Mouse (Mus musculus) G1E (cell line): ENCODE data around the gene Mlh1. TPM values are rescaled to one million over a fixed set of nuclear protein-coding genes. Genes with fewer than 3 reads are reported as not detected.

Experiments
- ATAC-seq: 2 replicates; pipeline ENCODE4 v1.8.0; 2016; ENCODE audit warnings: mild to moderate bottlenecking; ENCODE audit not compliant: insufficient number of reproducible peaks, poor library complexity, low FRiP score, severe bottlenecking; ENCODE audit errors: extremely low read depth
- DNase-seq: peaks from one replicate; pipeline ENCODE4 v3.0.0; 2012; ENCODE audit warnings: low spot score
- H3K27me3 ChIP-seq: 2 replicates; pipeline ENCODE4 v1.6.1; 2012; ENCODE audit warnings: mild to moderate bottlenecking, low read length, inconsistent platforms; ENCODE audit not compliant: insufficient read depth
- H3K36me3 ChIP-seq: replicated peaks from 2 replicates; pipeline ENCODE3; 2012; ENCODE audit warnings: mild to moderate bottlenecking, inconsistent platforms
- H3K4me1 ChIP-seq: 2 replicates; pipeline ENCODE4 v1.6.1; 2012; ENCODE audit warnings: low read depth, low read length, inconsistent platforms, mixed read lengths; ENCODE audit not compliant: insufficient read depth
- H3K4me3 ChIP-seq: 2 replicates; pipeline ENCODE4 v1.5.1; 2012; ENCODE audit warnings: low read depth, mild to moderate bottlenecking, inconsistent platforms, low read length, moderate library complexity, mixed read lengths
- H3K9me3 ChIP-seq: replicated peaks from 2 replicates; pipeline ENCODE4 v1.6.1; 2012; ENCODE audit warnings: inconsistent platforms
- CTCF ChIP-seq: IDR thresholded peaks from 2 replicates; pipeline ENCODE4 v1.5.1; 2012; ENCODE audit warnings: low read depth, low read length, inconsistent platforms, mixed read lengths
- GATA1 ChIP-seq: IDR thresholded peaks from 2 replicates; pipeline ENCODE4 v1.6.1; 2012; ENCODE audit warnings: borderline replicate concordance, low read length, inconsistent platforms, mixed read lengths
- GATA2 ChIP-seq: IDR thresholded peaks from 2 replicates; pipeline ENCODE4 v1.6.1; 2012; ENCODE audit warnings: low read depth, low read length, inconsistent platforms, borderline replicate concordance
- POLR2AphosphoS5 ChIP-seq: IDR thresholded peaks from 2 replicates; pipeline ENCODE4 v1.6.1; 2012; ENCODE audit warnings: low read depth, low read length, inconsistent platforms; ENCODE audit not compliant: insufficient replicate concordance
- TAL1 ChIP-seq: conservative IDR thresholded peaks from 2 replicates; pipeline ENCODE4 v1.6.1; 2012; ENCODE audit warnings: low read depth, low read length, inconsistent platforms, mixed read lengths
- polyA plus RNA-seq: library from polyadenylated mRNA; stranded (reverse); fragments of >175 nt; gene quantifications from 2 replicates; pipeline ENCODE4 v1.2.3, GENCODE M21; 2012
- total RNA-seq, 2 experiments: library from RNA; stranded (forward) in 1 of 2; stranded (reverse) in 1 of 2; fragments of 200-1000 nt in 1 of 2; fragments of >200 nt in 1 of 2; fragmentation: Nextera tagmentation in 1 of 2; gene quantifications; 2 replicates each; pipeline ENCODE4 v1.2.3; 2014 to 2017

Gene Mlh1
- total and polyA plus RNA-seq, 3 experiments = 5.3 to 55.2 (median 32.3) TPM

DNA sequence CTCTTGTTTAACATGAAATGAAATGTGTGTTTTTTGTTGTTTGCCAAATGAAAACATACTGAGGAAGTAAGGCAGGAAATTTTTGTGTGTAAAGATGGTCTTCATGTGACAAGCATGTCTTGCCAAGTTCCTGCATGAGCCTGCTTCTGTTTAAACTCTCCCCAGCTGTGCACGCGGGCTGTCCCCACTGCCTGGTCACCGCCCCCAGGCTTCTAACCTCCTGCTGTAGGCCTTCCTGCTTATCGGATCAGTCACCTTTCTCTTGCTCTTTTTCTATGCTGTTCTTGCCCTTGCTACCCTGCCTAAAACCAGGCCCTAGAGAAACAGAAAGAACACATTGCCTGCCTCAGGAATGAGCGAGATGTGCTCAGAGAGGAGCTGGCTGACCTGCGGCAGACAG, 58.1 kb downstream of the Mlh1 start:
- ATAC-seq (no peak), DNase-seq (no peak)
- H3K4me1 ChIP-seq = peaks cover 4% of the 10 kb centered on the region; the same call in 1 of the 2 replicates
- TF ChIP-seq GATA1 = no peak
- TF ChIP-seq CTCF = no peak
- no peak for TF ChIP-seq POLR2AphosphoS5
- TF ChIP-seq GATA2 = no peak
- TF ChIP-seq TAL1 = no peak
- no peaks in the 10 kb centered on the region for H3K27me3 ChIP-seq
- peaks cover 52% of the 10 kb centered on the region for H3K36me3 ChIP-seq
- no peaks in the 10 kb centered on the region for H3K9me3 ChIP-seq
- no peak overlapping the region for H3K4me3 ChIP-seq

DNA sequence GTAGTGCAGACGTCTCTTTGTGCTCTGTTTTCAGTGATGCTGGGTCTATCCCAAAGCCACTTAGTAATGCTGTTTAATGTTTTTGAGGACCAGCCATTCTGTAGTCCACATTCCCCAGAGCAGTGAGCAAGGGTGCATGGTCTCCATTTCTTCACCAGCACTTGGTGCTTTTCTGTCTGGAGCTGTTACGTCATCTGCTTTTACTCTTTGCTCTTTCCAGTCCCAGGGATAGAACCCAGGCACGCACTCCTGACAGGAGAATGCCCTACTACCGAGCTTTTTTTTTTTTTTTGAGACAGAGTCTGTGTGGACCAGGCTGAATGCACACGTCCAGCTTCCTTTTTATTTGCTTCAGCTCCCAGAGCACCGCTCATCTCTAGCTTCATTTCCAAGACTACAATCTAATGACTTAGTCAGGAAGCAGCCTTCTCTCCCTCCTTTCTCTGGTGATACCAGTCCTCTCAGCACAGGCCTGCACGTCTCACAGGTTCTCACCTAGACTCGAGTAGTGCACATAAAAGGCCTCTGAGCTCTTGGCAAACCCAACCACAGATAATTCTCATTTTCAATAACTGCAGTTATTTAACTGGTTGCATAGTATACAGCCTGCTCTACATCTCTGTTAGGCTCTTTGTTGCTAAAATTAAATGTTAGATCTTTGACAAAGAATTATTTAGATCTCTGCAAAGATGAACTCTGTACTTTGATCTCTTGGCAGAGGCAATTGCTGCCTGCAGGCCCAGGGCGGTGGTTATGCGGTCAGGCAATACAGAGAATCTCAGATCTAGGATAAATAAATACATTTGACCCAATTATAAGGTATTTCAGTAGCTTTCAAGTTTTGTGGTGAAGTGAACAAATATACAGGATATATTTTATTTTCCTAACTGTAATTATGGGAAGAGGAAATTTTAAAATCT, 60.2 kb downstream of the Mlh1 start:
- TF ChIP-seq CTCF (no peak), GATA1 (no peak), POLR2AphosphoS5 (no peak), GATA2 (no peak), TAL1 (no peak)
- DNase-seq (no peak), ATAC-seq (no peak)
- H3K4me3 ChIP-seq = no peak overlapping the region
- H3K27me3 ChIP-seq = no peaks in the 10 kb centered on the region
- no peaks in the 10 kb centered on the region for H3K9me3 ChIP-seq
- H3K36me3 ChIP-seq = peaks cover 55% of the 10 kb centered on the region
- H3K4me1 ChIP-seq = peaks cover 4% of the 10 kb centered on the region; the same call in 1 of the 2 replicates

DNA sequence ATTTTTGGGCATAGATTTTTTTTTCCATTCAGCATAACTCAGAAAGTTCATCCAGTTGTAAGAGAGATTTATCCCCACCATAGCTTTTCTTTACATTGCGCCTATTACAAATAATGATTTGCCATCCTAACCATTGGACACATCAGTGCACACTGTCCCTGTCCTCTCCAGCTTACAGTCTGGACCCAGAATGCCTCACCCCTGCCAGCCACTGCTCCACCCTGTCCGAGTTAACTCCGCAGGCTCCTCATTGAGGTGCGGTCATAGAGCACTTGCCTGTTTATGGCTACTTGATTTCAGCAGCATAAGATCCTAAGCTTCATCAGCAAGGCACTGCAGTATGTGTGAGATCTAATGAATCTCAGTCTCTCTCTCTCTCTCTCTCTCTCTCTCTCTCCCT, 61.2 kb downstream of the Mlh1 start:
- ATAC-seq (no peak), DNase-seq (no peak)
- H3K4me1 ChIP-seq = peaks cover 4% of the 10 kb centered on the region; the same call in 1 of the 2 replicates
- no peak overlapping the region for H3K4me3 ChIP-seq
- H3K9me3 ChIP-seq = no peaks in the 10 kb centered on the region
- TF ChIP-seq GATA2 (no peak), CTCF (no peak), TAL1 (no peak), POLR2AphosphoS5 (no peak), GATA1 (no peak)
- H3K27me3 ChIP-seq = no peaks in the 10 kb centered on the region
- H3K36me3 ChIP-seq = peaks cover 52% of the 10 kb centered on the region

DNA sequence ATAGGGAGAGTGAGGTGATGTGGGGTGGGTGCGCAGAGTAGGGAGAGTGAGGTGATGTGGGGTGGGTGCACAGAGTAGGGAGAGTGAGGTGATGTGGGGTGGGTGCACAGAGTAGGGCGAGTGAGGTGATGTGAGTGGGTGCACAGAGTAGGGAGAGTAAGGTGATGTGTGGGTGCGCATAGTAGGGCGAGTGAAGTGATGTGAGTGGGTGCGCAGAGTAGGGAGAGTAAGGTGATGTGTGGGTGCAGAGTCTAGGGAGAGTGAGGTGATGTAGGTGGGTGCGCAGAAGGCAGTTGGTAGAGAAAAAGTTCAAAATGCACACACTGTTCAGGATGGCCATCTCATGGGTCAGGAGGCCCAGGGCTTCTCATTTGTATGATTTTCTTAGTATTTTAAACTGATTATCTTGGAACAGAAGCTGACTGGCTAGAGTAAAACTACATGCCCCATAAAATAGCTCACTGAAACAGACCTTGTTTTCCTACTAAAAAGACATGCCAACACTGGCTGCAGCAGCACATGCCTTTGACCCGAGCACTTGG, 62.4 kb downstream of the Mlh1 start:
- H3K27me3 ChIP-seq = no peaks in the 10 kb centered on the region
- peaks cover 47% of the 10 kb centered on the region for H3K36me3 ChIP-seq
- DNase-seq (no peak), ATAC-seq (no peak)
- TF ChIP-seq TAL1 (no peak), CTCF (no peak), POLR2AphosphoS5 (no peak), GATA1 (no peak), GATA2 (no peak)
- peaks cover 4% of the 10 kb centered on the region; the same call in 1 of the 2 replicates for H3K4me1 ChIP-seq
- H3K4me3 ChIP-seq = no peak overlapping the region
- no peaks in the 10 kb centered on the region for H3K9me3 ChIP-seq

DNA sequence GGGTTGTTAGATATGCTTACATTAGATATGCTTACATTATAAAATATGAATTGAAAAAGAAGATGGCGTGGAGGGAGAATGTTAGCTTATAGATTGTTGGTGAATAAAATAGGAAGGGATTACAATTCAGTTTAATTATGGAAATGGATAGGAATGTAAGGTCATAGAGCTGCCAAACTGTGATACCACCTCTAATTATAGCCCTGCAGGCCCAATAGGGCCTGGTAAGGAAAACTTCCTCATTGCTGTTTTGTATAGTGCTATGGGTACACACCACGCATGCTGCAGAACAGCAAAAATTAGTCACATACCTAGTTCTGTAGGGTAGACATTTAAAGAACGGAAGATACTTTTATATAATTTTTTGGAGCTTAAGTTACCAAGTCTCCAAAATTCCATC, 63.4 kb downstream of the Mlh1 start:
- Histone ChIP-seq H3K9me3 (no peaks in the 10 kb centered on the region), H3K4me1 (no peaks in the 10 kb centered on the region), H3K27me3 (no peaks in the 10 kb centered on the region), H3K36me3 (peaks cover 41% of the 10 kb centered on the region), H3K4me3 (no peak overlapping the region)
- TF ChIP-seq CTCF (no peak), GATA1 (no peak), GATA2 (no peak), POLR2AphosphoS5 (no peak), TAL1 (no peak)
- no peak for DNase-seq
- ATAC-seq = no peak

DNA sequence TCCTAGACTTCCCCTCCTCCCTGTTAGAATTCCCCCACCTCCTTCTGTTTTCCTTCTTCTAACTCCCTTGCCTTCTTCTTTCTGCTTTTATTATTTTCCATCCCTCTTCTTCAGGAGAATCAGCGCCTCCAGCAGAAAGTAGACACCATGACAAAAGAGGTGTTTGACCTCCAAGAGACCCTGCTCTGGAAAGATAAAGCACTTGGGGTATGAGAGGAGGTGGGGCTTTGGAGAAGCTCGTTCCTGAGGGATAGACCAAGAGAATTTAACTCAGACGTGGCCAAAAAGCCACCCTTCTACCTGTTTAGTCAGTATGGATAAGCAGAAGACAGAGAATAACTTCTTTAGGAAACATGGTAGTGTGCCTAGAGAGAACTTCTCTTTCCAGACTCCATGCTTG, 63.9 kb downstream of the Mlh1 start:
- DNase-seq = no peak
- no peaks in the 10 kb centered on the region for H3K4me1 ChIP-seq
- H3K27me3 ChIP-seq = no peaks in the 10 kb centered on the region
- no peak overlapping the region for H3K4me3 ChIP-seq
- TF ChIP-seq POLR2AphosphoS5 = no peak
- ATAC-seq = no peak
- no peaks in the 10 kb centered on the region for H3K9me3 ChIP-seq
- peaks cover 40% of the 10 kb centered on the region for H3K36me3 ChIP-seq
